Mouse (Mus musculus) lung, postnatal 14 days (tissue): ENCODE data around the gene Ldlrad3.

Source experiments
- DNase-seq: peaks from one replicate; pipeline ENCODE4 v3.0.0; 2021

The Ldlrad3 gene

DNA sequence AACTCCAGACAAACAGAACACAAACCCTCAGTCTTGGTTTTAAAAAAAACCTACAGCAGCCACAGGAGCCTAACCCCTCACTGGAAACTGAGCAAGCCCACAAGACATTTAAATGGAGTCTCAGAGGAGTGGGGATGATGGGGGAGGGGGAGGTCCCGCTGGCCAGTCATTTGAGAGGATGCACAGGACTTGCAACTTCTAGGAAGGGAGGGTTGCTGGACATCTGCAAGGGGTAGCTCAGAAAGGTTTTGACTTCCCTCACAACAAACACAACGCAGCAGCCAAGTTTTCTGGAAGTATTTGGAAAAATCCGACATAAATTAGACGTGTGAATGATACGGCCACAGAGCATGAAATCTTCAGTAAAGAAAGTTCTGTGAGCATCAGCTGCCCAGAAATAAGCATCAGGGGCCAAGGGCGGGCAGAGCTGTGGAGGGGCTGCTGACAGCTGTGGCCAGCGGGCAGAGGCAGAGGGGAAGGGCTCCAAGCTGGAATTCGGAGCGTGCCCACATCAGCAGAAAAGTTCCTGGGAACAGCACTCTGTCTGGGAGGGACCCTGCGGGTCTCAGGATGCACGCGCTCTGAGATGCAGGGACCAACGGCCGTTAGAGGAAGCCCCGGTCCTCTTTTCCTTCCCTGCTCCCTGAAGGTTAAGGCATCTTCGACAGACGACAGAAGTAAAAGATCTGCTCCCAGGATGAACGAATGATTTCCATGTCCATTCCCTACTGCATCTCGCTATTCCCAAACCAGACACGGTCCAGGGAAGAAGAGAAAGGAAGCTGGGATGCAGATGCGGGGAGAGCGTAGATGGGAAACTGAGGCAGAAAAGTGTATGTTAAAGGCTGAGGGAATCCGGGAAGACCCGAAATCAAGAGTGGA, 875 bp downstream of the Ldlrad3 start:
- peak; percentile 28 for DNase-seq

DNA sequence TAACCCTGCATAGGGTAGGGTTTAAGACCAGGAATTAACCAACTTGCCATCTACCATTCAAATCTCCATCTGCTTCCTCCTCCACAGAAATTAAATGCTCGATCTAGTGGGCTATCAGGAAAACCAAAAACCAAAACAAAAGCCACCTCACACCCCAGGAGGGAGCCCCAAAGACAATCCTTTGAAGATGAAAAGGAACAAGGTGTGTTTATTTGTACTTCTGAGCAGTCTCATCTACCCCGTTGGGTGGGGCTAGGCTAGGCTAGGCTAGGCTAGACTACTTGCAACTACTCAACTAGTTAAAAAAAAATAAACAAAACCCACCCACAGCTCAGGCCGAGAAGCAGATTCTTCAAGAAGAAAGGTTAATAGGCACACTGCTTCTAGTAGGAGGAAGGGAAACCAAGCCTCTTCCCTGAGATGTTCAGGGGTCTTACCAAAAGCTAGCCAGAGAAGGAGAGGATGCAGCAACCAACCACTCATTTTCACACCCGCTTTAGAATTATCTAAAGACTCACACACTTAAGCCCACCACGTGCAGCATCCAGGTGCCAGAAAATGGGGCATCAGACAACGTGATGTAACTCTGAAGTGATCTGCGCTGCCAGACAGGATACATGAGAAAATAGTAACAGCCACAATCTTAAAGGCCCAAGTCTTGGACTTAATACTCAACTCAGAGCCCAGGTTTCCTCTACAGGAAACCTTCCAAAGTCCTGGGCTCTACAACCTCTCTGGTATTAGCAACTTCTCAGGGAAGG, 2.3 kb downstream of the Ldlrad3 start:
- DNase-seq = no peak

DNA sequence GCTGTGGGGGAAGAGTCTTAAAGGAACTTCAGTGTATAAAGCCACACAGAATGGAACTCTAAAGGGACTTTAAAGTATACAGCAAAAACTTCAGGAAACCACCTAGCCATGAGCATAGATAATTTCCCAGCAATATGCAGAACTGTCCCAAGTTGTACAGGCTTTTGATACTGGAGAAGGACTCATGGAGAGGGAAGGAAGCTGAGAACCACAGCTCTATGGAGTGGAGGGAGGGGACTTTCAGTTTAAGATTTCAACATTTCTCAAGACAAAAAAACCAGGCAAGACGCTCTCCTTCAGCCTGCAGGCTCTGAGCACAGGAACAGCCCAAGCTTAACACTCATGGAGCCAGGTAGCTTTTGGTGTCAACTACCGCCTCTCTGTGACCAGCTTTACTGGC, 4.7 kb downstream of the Ldlrad3 start:
- DNase-seq = no peak

DNA sequence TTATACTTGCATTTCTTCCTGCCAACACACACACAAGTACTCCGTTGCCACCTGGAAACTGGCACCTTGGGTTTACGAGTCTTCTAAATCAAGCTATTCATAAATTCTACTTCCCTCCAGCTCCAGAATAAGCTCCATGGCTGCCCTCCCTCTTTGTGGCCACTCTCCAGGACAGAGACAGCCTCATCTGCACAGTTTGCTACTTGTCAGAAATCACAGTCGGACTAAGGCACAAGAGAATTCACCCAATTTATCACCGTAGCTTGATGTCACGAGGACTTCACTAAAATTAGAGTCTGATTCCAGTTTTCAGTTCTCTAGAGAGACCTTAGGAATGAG, 9.8 kb downstream of the Ldlrad3 start:
- DNase-seq = no peak

DNA sequence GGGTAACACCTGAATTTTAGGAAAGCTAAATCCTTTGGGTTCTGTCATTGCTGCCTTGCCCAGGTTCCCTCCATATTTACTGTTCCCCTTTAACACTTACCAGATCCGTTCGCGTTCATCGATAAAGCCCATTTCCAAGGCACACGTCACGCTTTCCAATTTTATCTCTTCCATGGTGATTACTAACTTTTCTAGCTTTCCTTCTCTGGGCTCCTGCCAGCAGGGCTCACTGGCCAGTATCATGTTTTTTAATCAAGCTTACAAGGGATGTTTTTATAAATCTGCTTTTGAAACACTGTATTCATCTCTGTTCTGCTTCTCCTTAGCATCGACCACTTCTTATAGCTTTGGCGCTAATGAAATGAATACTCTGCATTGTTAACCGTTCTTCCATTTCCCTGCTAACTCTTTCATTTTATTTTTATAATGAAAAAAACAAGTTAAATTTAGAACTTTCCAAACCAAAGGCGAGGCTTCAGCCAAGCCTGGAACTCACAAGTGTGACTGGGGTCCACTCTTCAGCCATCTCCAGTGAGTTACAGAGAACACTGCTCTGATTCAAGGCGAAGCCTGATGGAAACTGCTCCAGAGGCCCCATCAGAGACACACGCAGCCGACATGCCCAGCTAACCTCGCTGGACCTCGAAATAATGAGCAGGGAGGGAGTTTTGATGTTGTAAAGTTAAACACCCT, 10.3 kb downstream of the Ldlrad3 start:
- DNase-seq = no peak

DNA sequence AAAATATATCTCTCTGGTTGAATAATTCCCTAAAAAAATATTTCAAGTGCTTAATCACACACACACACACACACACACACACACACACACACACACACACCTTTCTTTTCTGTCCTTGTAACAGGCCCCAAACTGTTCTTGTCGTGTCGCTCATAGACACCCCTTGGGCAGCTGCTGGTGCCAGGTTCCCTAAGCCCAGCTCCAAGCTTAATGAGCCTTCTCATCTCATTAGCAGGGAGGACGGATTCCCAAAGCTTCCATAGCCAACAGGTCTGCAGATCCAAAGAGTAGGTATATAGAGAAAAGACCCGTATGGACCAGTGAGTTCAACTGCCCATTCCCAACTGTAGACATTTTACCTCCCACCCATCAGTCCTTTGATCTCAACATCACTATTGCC, 13.7 kb downstream of the Ldlrad3 start:
- DNase-seq = no peak

DNA sequence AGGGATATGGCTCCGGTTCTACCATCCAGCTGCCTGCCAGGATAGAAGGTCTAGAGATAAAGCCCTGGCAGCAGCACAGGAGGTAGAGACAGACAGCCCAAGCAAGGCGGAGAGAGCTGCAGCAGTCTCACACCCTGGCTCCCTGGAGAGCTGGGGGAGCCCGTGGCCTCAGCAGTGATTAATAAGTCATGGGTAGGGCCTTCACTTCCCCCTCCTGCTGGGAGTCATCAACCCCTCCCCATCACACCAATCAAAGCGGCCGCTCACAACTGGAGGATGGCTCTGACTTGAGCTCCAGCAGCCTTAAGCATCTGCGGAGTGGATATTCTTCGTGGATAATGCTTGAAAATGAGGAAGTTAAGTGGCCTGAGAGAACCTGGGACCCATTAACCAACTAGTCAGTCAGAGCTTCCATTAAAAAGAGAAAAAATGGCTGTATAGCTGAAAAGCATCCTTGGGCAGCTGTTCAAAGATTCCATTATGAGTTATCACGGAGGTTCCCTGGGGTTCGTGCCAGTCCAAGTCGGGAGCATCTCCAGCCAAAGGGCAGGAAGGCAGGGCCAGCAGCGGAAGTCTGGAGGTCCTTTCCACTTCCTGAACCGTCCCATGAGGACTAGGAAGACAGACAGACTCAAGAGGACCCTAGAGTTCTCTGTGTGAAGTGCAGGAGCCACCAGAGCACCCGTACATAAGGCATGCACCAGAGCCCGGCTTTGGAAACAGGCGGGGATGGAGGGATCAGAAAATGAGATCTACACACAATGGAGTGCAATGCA, 19.4 kb downstream of the Ldlrad3 start:
- DNase-seq = peak; percentile 23

DNA sequence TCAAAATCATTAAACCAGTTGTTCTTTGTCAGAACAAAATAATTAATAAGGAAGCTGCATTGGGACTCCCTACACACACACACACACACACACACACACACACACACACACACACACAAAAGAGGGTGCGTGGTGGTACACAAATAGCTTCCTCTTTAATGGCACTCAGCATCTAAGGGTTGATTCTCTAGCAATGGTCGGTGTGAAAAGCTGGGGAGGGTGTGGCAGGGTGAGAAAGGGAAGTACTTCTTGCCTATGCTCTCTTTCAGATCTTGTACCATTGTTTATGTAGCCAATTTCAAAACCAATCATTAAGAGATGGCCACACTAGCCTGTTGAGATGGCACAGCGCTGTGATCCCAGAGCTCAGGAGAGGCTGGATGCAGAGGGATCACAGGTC, 23.1 kb downstream of the Ldlrad3 start:
- no peak for DNase-seq

DNA sequence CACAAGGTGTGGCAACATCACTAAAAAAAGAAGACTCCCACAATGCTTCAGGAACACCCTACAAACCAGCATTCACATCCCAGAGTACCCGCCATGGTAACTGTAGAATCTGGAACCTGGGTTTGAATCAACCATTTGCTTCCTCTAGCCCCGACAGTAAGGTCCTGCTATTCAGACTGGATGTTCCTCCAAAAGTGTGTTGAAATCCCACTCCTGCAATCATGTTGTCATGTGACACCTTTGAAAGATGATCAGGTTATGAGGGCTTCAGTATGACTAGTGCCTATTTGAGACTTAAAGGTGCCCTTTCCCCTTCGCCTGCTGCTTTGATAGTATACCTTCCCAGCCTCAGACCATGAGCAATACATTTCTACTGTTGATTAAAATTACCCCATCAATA, 28.6 kb downstream of the Ldlrad3 start:
- no peak for DNase-seq

DNA sequence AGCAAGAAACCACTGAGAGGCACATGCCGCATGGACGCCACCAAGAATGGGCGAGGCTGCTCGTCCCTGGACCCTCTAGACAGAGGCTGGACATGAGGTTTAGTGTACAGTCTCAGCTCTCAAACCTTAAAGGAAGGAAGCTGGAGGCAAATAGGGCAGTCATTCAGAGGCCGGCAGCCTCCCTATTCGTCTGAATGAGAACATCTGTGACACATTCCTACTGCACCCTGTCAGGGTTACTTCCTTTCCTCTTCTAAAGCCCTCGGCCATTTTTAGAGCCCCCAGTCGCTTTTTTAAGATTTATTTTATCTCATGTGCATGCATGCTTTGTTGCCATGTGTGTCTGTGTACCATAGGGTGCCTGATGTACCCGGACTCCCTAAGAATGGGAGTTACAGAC, 29.2 kb downstream of the Ldlrad3 start:
- no peak for DNase-seq

DNA sequence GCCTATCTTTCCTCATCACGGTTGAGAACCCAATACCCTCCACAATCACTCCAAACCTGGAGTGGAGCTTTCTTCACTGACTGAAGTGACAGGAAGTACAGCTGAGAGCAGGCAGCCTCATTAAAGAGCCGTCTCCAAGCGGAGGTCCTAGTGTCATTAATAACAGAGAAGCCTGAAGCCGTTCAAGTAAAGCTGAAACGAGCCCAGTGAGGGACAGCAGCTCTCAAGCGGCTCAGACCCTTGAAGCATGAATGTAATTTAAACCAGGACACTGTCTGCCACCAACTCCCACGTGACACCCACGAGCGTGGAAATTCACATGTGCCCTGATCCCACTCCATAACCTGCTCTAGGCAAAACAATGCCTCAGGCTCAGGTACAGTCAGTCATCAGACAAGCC, 29.7 kb downstream of the Ldlrad3 start:
- no peak for DNase-seq

DNA sequence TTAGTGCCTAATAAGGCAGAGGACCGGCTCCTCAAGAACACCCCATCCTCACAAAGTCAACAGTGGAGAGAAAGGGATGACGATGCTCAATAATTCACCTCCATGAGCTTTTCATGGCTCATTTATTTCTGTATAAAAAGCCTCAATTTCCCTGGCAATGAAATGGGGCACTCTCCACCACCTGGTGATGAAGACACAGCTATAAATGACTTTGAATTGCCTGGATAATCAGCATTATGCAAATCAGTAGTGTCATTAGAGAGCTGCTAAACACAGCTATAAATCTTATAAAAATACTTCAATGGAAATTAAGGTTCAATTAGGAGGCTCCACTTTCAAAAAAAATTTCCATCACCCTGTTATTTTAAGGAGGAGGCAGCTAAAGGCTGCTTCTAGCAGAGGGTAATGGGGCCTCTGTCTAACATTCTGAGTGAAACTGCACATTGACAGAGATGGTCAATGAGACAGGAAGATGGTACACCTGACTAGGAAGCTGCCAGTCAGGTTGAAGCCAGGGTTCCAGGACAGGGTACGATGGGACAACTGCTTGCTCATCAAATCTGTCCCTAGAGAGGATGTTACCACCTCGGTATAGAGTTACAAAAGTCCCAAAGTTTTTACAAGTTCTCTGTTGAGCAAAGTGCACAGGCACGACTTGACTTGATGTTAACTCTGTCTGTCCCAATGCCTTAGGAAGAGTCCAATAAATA, 30.7 kb downstream of the Ldlrad3 start:
- DNase-seq = no peak

DNA sequence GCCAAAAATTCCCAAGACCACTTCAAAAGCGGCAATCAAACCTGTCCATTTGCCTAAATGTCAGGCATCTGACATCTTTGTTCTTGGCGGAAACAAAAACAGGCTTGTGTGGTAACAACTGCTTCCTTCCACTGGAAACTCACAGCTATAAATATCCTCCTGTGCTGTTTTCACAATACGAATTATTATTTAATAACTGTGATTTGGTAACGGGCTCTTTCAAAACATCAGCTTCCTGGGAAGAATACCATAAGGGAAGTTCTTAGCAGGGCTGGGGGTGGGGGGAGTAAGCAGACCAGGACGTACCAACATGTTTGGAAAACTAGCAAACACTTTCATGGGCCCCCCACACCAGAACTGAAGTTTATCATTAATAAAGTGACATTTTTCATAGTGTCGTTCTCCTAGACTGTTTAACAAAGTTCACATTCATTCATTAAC, 31.4 kb downstream of the Ldlrad3 start:
- DNase-seq = no peak

DNA sequence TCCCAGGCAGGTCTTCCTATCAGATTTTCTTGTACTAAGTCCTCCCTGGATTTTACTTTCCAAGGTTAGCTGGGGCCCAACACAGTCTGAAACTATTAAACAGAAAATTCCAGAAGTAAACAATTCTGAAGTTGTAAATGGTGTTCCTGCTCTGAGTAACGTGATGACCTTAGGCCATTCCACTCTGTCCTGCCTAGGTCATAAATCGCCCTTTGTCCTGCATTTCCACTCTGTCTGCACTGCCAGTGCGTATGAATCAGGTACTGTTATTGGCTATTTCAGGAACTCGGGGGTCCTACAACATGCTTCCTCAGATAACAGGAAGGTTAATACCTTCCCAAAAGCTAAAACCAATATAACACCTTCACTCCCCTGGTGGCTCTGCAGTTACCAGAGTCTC, 31.9 kb downstream of the Ldlrad3 start:
- no peak for DNase-seq

DNA sequence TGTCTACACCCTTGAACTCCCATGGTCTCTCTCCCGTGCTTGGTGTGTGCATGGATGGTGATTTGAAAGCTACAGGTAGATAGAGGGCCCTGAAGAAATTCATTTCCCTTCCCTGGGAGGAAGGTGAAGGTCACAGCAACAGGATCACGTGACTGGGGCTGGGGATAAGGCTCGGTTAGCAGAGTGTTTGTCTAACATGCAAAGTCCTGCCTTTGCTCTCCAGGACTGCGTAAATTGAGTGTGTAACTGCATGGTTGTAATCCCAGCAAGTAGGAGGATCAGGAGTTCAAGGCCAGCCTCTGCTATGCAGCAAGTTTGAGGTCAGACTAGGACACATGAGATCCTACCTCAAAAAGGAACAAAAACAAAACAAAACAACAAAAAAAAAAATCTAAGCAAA, 32.7 kb downstream of the Ldlrad3 start:
- no peak for DNase-seq

DNA sequence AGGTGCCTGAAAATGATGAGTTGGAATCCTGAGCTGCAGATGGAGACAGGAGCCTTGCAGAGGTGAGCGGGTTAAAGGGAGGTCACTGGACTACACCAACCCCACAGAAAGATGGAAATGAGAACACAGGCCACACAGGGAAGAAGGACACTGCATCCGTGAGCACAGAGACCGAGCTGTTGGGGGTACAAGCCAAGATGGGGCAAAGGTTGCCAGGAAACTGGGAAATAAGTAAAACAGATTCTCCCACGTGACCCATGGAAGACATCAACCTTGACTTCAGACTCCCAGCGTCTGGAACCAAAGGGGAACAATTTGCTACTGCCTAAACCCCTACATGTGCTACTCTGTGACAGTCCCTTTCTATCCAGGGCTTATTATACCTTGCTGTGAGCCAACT, 33.3 kb downstream of the Ldlrad3 start:
- no peak for DNase-seq

DNA sequence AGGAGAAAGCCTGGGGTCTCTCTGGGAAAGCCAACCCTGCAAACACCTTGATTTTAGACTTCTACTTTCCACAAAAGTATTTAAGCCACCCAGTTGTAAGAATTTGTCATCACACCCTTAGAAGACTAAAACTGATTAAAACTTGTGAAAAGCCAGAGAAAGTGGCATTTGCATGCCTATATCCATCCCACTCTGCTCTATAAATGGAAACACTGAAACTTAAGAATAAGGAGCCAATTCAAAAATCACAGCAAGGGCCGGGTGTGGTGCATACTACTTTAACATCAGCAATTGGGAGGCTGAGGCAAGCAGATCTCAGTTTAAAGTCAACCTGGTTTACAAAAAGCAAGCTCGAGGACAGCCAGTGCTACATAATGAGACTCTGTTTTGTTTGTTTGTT, 37.1 kb downstream of the Ldlrad3 start:
- no peak for DNase-seq

DNA sequence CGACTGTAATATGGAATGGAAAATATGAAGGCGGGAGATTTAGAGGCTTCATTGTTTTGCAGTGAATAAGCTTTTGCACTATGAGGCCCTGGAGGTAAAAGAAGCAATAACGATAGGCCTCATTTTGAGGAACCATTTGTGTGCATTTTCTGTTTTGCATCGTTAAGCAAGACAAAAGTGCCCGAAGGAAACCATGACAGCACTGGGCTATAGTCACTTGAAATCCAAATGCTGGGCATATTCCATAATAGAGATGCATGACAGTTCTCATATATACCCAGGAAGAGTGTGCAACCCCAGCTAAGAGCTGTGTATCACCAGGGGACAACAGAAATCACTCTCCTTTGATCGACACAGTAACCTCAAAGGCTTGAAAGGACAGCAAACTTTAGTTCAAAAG, 38.1 kb downstream of the Ldlrad3 start:
- DNase-seq = no peak

DNA sequence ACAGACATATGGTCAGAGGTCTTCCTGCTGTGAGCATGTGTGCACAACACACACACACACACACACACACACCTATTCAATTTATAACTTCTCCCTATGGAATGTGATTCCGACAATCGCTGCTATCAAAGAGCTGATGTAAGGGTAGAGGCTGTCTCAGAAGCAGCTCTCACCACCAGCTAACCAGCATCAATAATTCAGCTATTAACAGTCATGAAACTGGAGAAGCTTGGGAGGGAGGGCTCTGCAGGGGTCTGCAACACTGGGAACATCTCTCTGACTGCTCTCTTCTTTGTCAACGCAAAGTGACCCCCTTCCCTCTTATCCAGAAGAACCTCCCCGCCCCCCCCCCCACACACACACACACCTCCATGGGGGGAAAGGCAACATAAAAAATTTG, 38.6 kb downstream of the Ldlrad3 start:
- DNase-seq = no peak

DNA sequence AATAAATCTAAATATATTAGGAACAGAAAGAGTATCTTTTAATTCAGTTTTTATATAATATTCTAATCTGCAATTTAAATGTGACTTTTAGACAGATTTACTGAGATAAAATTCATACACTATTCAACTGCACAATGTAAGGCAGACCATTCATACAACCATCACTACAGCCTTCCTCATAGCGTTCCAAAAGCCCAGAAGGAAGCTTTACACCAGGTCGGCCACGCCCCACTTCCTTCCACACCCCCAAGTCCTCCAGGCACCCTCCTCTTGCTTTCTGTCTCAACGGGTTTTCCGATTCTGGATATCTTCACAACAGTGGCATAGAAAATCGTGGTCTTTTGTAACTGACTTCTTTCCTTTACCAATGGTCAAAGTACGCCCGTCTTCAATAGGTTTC, 39.8 kb downstream of the Ldlrad3 start:
- no peak for DNase-seq

DNA sequence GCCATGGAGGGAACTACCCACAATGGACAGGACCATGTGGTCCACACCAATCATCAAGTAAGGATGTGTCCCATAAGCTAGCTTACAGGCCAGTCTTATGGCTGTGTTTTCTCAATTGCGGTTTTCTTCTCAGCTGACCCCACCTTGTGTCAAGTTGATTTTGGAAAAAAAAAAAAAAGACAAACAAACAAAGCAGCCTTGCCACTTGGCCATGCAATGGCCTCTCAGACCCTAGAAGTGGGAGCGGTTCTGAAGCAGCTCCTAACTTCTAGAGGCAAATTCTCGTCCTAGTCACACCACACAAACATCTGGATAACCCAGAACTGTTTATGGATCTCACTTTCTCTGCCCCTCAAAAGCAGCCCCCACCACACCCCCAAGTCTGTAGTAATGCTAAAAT, 41.1 kb downstream of the Ldlrad3 start:
- DNase-seq = no peak

DNA sequence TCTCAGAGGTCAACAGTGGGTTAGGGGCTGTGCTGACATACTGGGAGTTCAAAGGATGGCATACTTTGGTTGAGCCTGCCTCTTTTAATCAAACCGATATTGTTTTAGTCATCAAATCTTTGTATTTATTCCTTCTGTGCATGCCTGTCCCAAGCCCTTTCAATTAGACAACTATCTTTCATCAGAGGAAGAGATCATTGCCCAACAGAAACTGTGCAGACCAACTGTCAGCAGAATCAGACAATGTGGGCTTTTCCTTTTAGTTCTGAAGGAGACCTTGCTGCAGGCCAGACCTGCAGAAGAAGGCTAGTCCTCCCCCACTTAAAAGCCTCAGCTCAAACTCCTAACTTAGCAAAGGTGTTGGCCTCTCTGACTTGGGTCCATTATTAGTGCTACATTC, 41.9 kb downstream of the Ldlrad3 start:
- no peak for DNase-seq
